Mouse (Mus musculus): Measurements from ENCODE around the gene Irs1. TPM values are rescaled to one million over a fixed set of nuclear protein-coding genes. Genes with fewer than 3 reads are reported as not detected.
A peak's percentile ranks its signal among the peaks of the same experiment; 100 is the strongest.

The Irs1 gene
- polyA plus RNA-seq, 1 experiment from 2014 or later = 4.3 TPM

GRCm38 (mm10) chr1:82261053-82261618 is 30.1 kb downstream of the Irs1 start:
- no peak overlapping the region for H3K9ac ChIP-seq (replicated peaks; ENCODE audit: low read length)
- H3K36me3 ChIP-seq (ENCODE audit: insufficient read depth, low read length) = no peaks in the 10 kb centered on the region
- no peak overlapping the region for H3K4me3 ChIP-seq (ENCODE audit: low read length)
- H3K27me3 ChIP-seq (ENCODE audit: insufficient read depth, low read length) = no peaks in the 10 kb centered on the region
- H3K4me1 ChIP-seq (ENCODE audit: insufficient read depth, low read length) = 0 out of 2 replicates have a peak, but pooled peaks cover 8% of the 10 kb centered on the region
- no peaks in the 10 kb centered on the region for H3K9me3 ChIP-seq (ENCODE audit: low read length)
- no peak overlapping the region for H3K27ac ChIP-seq (ENCODE audit: low read length)
- H3K4me2 ChIP-seq (replicated peaks; ENCODE audit: low read depth, low read length) = no peak overlapping the region
- no peak for ATAC-seq (ENCODE audit: low FRiP score, low TSS enrichment)
- whole genome bisulfite sequencing = 42% methylated on average over 9 of the region's 9 CpGs

- H3K4me1 ChIP-seq (ENCODE audit: insufficient read depth, low read length) = 0 out of 2 replicates have a peak, but pooled peaks cover 8% of the 10 kb centered on the region
- WGBS = 72% methylated on average over 3 of the region's 3 CpGs
- H3K9ac ChIP-seq (replicated peaks; ENCODE audit: low read length) = no peak overlapping the region
- H3K4me3 ChIP-seq (ENCODE audit: low read length) = no peak overlapping the region
- H3K9me3 ChIP-seq (ENCODE audit: low read length) = no peaks in the 10 kb centered on the region
- H3K27me3 ChIP-seq (ENCODE audit: insufficient read depth, low read length) = no peaks in the 10 kb centered on the region
- ATAC-seq (ENCODE audit: low FRiP score, low TSS enrichment) = no peak
- H3K27ac ChIP-seq (ENCODE audit: low read length) = no peak overlapping the region
- H3K4me2 ChIP-seq (replicated peaks; ENCODE audit: low read depth, low read length) = no peak overlapping the region
- no peaks in the 10 kb centered on the region for H3K36me3 ChIP-seq (ENCODE audit: insufficient read depth, low read length)
Observed at GRCm38 (mm10) chr1:82260055-82260454, 31.2 kb downstream of the Irs1 start.

- Histone ChIP-seq H3K9ac (replicated peaks; ENCODE audit: low read length) (no peak overlapping the region), H3K27ac (ENCODE audit: low read length) (no peak overlapping the region), H3K36me3 (ENCODE audit: insufficient read depth, low read length) (no peaks in the 10 kb centered on the region; the same call in 1 of the 2 replicates), H3K27me3 (ENCODE audit: insufficient read depth, low read length) (no peaks in the 10 kb centered on the region), H3K4me3 (ENCODE audit: low read length) (no peak overlapping the region), H3K9me3 (ENCODE audit: low read length) (no peaks in the 10 kb centered on the region), H3K4me1 (ENCODE audit: insufficient read depth, low read length) (0 out of 2 replicates have a peak, but pooled peaks cover 8% of the 10 kb centered on the region), H3K4me2 (replicated peaks; ENCODE audit: low read depth, low read length) (no peak overlapping the region)
- ATAC-seq (ENCODE audit: low FRiP score, low TSS enrichment) = no peak
- WGBS = 43% methylated on average over 7 of the region's 7 CpGs
Observed at GRCm38 (mm10) chr1:82258331-82258730, 32.9 kb downstream of the Irs1 start.

- no peak overlapping the region for H3K9ac ChIP-seq (replicated peaks; ENCODE audit: low read length)
- no peak overlapping the region for H3K4me3 ChIP-seq (ENCODE audit: low read length)
- no peak overlapping the region for H3K27ac ChIP-seq (ENCODE audit: low read length)
- no peaks in the 10 kb centered on the region; the same call in 1 of the 2 replicates for H3K36me3 ChIP-seq (ENCODE audit: insufficient read depth, low read length)
- 43% methylated on average over 5 of the region's 5 CpGs for WGBS
- no peaks in the 10 kb centered on the region for H3K27me3 ChIP-seq (ENCODE audit: insufficient read depth, low read length)
- ATAC-seq (ENCODE audit: low FRiP score, low TSS enrichment) = no peak
- no peaks in the 10 kb centered on the region for H3K9me3 ChIP-seq (ENCODE audit: low read length)
- H3K4me1 ChIP-seq (ENCODE audit: insufficient read depth, low read length) = 0 out of 2 replicates have a peak, but pooled peaks cover 8% of the 10 kb centered on the region
- no peak overlapping the region for H3K4me2 ChIP-seq (replicated peaks; ENCODE audit: low read depth, low read length)
Observed at GRCm38 (mm10) chr1:82257457-82257856, 33.8 kb downstream of the Irs1 start.

GRCm38 (mm10) chr1:82253789-82254445 is 37.3 kb downstream of the Irs1 start:
- ATAC-seq (ENCODE audit: low FRiP score, low TSS enrichment) = peak; percentile 62
- no peak overlapping the region for H3K27ac ChIP-seq (ENCODE audit: low read length)
- H3K9ac ChIP-seq (replicated peaks; ENCODE audit: low read length) = no peak overlapping the region

GRCm38 (mm10) chr1:82247221-82247951 is 43.8 kb downstream of the Irs1 start:
- no peak overlapping the region for H3K4me3 ChIP-seq (ENCODE audit: low read length)
- no peaks in the 10 kb centered on the region for H3K9me3 ChIP-seq (ENCODE audit: low read length)
- H3K36me3 ChIP-seq (ENCODE audit: insufficient read depth, low read length) = no peaks in the 10 kb centered on the region
- no peak overlapping the region for H3K27ac ChIP-seq (ENCODE audit: low read length)
- H3K9ac ChIP-seq (replicated peaks; ENCODE audit: low read length) = no peak overlapping the region
- peak; percentile 77 for ATAC-seq (ENCODE audit: low FRiP score, low TSS enrichment)
- peaks cover 10% of the 10 kb centered on the region for H3K4me1 ChIP-seq (ENCODE audit: insufficient read depth, low read length)
- no peaks in the 10 kb centered on the region for H3K27me3 ChIP-seq (ENCODE audit: insufficient read depth, low read length)
- H3K4me2 ChIP-seq (replicated peaks; ENCODE audit: low read depth, low read length) = no peak overlapping the region
- 30% methylated on average over 10 of the region's 10 CpGs for WGBS

More at GRCm38 (mm10) chr1:82253789-82254445, 37.3 kb downstream of the Irs1 start:
- H3K4me1 ChIP-seq (ENCODE audit: insufficient read depth, low read length) = 0 out of 2 replicates have a peak, but pooled peaks cover 8% of the 10 kb centered on the region
- H3K27me3 ChIP-seq (ENCODE audit: insufficient read depth, low read length) = no peaks in the 10 kb centered on the region
- no peaks in the 10 kb centered on the region; the same call in 1 of the 2 replicates for H3K36me3 ChIP-seq (ENCODE audit: insufficient read depth, low read length)
- 76% methylated on average over 9 of the region's 9 CpGs for WGBS
- H3K4me3 ChIP-seq (ENCODE audit: low read length) = no peak overlapping the region
- H3K9me3 ChIP-seq (ENCODE audit: low read length) = no peaks in the 10 kb centered on the region
- no peak overlapping the region for H3K4me2 ChIP-seq (replicated peaks; ENCODE audit: low read depth, low read length)

- 90% methylated on average over 5 of the region's 5 CpGs for WGBS
Observed at GRCm38 (mm10) chr1:82245002-82245401, 46.2 kb downstream of the Irs1 start.

GRCm38 (mm10) chr1:82243260-82243825 is 47.9 kb downstream of the Irs1 start:
- Histone ChIP-seq H3K9me3 (ENCODE audit: low read length) (no peaks in the 10 kb centered on the region), H3K4me2 (replicated peaks; ENCODE audit: low read depth, low read length) (no peak overlapping the region), H3K4me3 (ENCODE audit: low read length) (no peak overlapping the region), H3K9ac (replicated peaks; ENCODE audit: low read length) (no peak overlapping the region), H3K4me1 (ENCODE audit: insufficient read depth, low read length) (peaks cover 10% of the 10 kb centered on the region), H3K27me3 (ENCODE audit: insufficient read depth, low read length) (no peaks in the 10 kb centered on the region), H3K27ac (ENCODE audit: low read length) (no peak overlapping the region), H3K36me3 (ENCODE audit: insufficient read depth, low read length) (no peaks in the 10 kb centered on the region)
- ATAC-seq (ENCODE audit: low FRiP score, low TSS enrichment) = no peak
- 87% methylated on average over 6 of the region's 6 CpGs for WGBS

More at GRCm38 (mm10) chr1:82245002-82245401, 46.2 kb downstream of the Irs1 start:
- peaks cover 10% of the 10 kb centered on the region for H3K4me1 ChIP-seq (ENCODE audit: insufficient read depth, low read length)
- no peaks in the 10 kb centered on the region for H3K27me3 ChIP-seq (ENCODE audit: insufficient read depth, low read length)
- no peak overlapping the region for H3K4me3 ChIP-seq (ENCODE audit: low read length)
- no peak for ATAC-seq (ENCODE audit: low FRiP score, low TSS enrichment)
- H3K27ac ChIP-seq (ENCODE audit: low read length) = no peak overlapping the region
- no peak overlapping the region for H3K9ac ChIP-seq (replicated peaks; ENCODE audit: low read length)
- H3K4me2 ChIP-seq (replicated peaks; ENCODE audit: low read depth, low read length) = no peak overlapping the region
- no peaks in the 10 kb centered on the region for H3K9me3 ChIP-seq (ENCODE audit: low read length)
- no peaks in the 10 kb centered on the region for H3K36me3 ChIP-seq (ENCODE audit: insufficient read depth, low read length)

- H3K4me1 ChIP-seq (ENCODE audit: insufficient read depth, low read length) = no peaks in the 10 kb centered on the region
- ATAC-seq (ENCODE audit: low FRiP score, low TSS enrichment) = no peak
- H3K27ac ChIP-seq (ENCODE audit: low read length) = no peak overlapping the region
- H3K4me3 ChIP-seq (ENCODE audit: low read length) = no peak overlapping the region
- no peak overlapping the region for H3K4me2 ChIP-seq (replicated peaks; ENCODE audit: low read depth, low read length)
- no peak overlapping the region for H3K9ac ChIP-seq (replicated peaks; ENCODE audit: low read length)
- H3K9me3 ChIP-seq (ENCODE audit: low read length) = no peaks in the 10 kb centered on the region
- peaks cover 7% of the 10 kb centered on the region; the same call in 1 of the 2 replicates for H3K36me3 ChIP-seq (ENCODE audit: insufficient read depth, low read length)
- no peaks in the 10 kb centered on the region for H3K27me3 ChIP-seq (ENCODE audit: insufficient read depth, low read length)
- 78% methylated on average over 3 of the region's 3 CpGs for WGBS
Observed at GRCm38 (mm10) chr1:82239409-82240201, 51.6 kb downstream of the Irs1 start.
